Mouse (Mus musculus): ENCODE measurements at regions not wholly inside any gene's neighbourhood (a gene's known extent, or its start where the extent isn't known, plus 50 kb on each side); places are given as distances from the start of the nearest gene placed in this dataset.

GRCm38 (mm10) chr17:64901721-64902623 is 66.1 kb upstream of the 4930583I09Rik start:
- TF ChIP-seq POLR2A (IDR thresholded peaks at IDR 0.05; ENCODE audit: control insufficient read depth, low read depth, low read length) (no peak), CTCF (IDR thresholded peaks at IDR 0.05; ENCODE audit: control insufficient read depth, insufficient read depth, insufficient replicate concordance, low read depth, low read length) (no peak)
